Mouse (Mus musculus) cerebellum, adult 2 months (tissue): ENCODE data around the gene Actc1.

Source experiments
- CTCF ChIP-seq: fragments of 200-500 bp; IDR thresholded peaks from 2 replicates; pipeline ENCODE4 v1.5.1; 2011; ENCODE audit warnings: low read depth, mild to moderate bottlenecking, control low read depth, low read length, moderate library complexity, borderline replicate concordance; ENCODE audit not compliant: insufficient read depth
- POLR2A ChIP-seq: fragments of 200-500 bp; IDR thresholded peaks from 2 replicates; pipeline ENCODE4 v1.6.1; 2011; ENCODE audit warnings: low read length, control low read depth, borderline replicate concordance; ENCODE audit not compliant: insufficient read depth

DNA sequence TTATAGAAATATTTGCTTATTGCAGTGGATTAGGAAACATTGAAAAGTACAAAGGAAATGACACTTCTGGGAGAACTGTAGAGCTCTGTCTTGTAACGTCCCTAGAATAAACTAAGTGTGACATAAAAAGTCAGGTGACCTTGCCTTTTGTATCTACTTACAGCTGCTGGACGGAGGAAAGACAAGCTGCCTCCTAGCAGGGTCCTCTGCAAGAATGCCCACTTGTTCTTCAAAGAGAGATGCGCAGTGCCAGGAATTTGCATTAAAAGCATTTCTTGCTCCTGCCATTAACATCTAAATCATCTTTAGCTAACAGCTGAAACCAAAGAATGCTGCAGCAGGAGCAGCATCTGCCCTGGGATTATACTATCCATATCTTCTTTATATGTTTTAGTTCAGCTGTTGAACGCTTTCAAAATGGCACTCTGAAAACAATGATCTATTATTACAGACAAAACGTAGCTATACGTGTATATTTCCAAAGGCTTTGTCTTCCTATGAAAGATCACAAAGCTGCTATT, 6.8 kb upstream of the Actc1 start:
- TF ChIP-seq POLR2A: no peak
- no peak for TF ChIP-seq CTCF
